Mouse (Mus musculus) gastrocnemius, adult 18-20 months (tissue): ENCODE results near the gene Slc22a22. TPM values are rescaled to one million over a fixed set of nuclear protein-coding genes. Genes with fewer than 3 reads are reported as not detected.
A peak's percentile ranks its signal among the peaks of the same experiment; 100 is the strongest.

ENCODE experiments used
- DNase-seq: peaks from one replicate; pipeline ENCODE4 v3.0.0; 2021; ENCODE audit warnings: low spot score
- long read RNA-seq, 2 experiments: library from polyadenylated mRNA; stranded (forward); transcript quantifications; one replicate each; pipeline ENCODE4 v2.0.0; 2021
- total RNA-seq, 2 experiments: library from RNA; stranded (reverse); gene quantifications; 2 replicates each; pipeline ENCODE4 v1.2.3; 2021

Slc22a22 gene
- total RNA-seq: not detected
- long read RNA-seq, experiment 1: 0 reads
- long read RNA-seq, experiment 2: 0 reads

DNA sequence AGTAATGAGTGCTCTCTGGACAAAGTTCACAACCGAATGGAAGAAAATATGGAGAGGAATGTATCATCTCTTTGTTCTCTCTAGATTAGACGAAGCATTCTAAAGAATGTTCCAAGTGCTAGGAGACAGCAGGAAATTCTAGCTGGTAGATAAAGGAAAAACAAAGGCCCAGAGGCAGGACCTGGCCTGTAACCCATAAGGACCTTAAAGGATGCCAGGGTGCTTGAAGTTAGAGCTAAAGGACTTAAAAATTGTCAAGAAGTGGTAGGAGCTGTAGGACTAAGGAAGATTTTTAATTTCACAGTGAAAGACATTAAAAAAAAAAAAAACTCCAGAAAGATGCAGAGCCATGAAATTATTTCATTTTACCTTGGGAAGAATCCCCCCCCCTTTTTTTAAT, at the start of gene Slc22a22:
Gene Slc22a22, minus strand, starts transcription at position 101 of the 400 bp plus-strand sequence.
- no peak for DNase-seq

- DNase-seq: no peak
These were observed 46.3 kb upstream of the Slc22a22 start for GRCm38 (mm10) chr15:57523510-57524298.

GRCm38 (mm10) chr15:57522160-57522559, 44.7 kb upstream of the Slc22a22 start:
- no peak for DNase-seq

GRCm38 (mm10) chr15:57509185-57510172, 32.1 kb upstream of the Slc22a22 start:
- no peak for DNase-seq

DNA sequence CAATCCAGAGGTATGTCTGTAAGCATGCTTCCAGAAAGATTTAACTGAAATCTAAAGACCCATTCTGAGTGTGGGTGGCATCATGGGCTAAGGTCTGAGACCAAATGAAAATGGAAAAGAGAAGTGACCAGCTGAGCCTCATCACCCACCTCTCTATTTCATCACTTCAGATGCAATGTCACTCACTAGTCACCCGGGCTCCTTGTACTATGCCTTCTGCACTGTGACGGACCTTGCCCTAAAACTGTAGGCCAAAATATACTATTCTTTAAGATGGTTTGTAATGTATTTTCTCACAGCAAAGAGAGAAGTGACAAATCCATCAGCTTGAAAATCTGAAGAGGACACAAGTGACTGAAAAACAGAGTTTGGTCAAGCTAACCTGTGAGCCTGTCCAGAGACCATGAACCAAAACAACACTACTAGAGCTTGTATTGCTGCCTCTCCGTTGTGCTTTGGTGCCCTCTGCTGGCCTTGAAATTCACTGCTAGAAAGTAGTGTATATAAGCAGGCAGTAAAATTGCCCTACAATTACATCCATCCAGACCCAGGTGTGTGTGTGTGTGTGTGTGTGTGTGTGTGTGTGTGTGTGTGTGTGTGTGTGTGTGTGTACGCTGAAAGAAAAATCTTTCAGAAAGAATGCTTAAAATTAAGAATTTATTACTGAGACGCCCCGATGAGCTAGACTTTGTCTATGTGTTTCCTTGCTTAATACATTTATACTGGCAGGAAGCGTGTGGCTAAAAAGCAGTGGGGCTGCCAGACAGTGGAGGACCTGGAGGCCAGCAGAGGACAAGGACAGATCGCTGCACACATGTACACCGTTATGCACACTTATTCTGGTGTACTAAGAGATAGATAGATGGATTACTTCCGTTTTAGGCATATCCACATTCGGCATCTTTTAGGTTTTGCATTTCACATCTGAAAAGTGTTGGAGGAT, 31.1 kb upstream of the Slc22a22 start:
- peak; percentile 74 for DNase-seq

DNA sequence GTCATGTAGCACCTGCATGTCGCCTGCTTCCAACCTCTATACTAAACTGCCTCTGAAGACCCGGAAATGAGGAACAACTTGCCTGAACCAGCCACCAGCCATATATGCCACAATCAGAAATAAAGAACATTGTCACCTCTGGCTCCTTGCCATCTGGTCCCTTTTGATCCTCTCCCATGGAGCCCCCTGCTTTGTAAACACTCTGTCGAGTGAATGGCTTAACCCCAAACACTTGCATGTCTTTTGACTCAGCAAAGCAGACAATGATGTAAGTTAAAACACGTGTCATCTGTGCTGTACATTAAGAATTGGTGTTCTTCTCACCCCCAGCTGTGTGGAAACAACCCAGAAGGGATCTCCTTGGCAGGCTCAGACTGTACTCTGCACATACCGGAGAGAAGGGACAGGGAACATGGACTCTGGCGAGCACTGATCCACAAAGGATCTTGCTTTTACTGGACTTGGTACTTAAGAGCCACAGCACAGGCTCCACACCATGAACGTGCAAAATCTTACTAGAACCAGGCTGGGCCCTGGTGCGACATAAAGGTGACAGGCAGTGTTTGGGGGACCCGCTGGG, 26.8 kb upstream of the Slc22a22 start:
- no peak for DNase-seq

DNA sequence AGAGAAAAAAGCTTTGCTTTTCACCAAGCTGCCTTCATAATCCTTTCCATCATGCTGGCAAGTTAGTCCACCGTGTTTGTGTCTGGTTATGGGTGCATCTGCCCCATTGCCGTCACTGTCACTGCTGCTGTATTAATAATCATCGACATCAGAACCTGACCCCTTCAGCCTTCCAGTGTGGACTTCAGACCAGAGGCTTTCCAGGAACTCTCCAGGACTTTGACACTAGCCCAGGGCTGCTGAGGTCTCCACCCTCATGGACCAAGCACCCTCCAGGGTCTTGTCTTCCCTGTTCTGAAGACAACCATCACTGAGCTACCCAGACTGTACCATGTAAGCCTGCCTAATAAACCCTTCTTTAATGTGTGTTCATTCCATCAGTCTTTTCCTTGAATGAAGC, 26.2 kb upstream of the Slc22a22 start:
- DNase-seq: no peak

GRCm38 (mm10) chr15:57501559-57501958, 24.1 kb upstream of the Slc22a22 start:
- no peak for DNase-seq

- no peak for DNase-seq
These were observed 18.7 kb upstream of the Slc22a22 start for GRCm38 (mm10) chr15:57496106-57496505.

DNA sequence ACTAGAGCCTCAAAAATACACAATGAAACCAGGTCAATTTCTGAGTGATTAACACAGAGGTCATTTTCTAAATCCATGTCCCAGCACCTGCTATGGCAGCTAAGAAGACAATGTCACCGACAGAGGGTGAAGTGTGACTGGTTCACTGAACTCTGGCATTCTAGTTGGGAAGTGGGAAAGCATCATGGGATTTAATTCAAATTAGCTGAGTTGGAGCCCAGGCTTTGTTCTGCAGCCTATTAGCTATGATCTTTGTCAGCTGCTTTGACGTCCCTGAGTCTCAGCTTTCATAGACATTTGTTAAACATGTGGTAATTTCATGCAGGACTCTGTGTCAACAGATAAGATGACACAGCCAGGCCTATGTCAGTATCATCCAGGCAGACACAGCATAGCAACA, 5.1 kb upstream of the Slc22a22 start:
- DNase-seq: no peak

GRCm38 (mm10) chr15:57471648-57472047, 5.8 kb downstream of the Slc22a22 start:
- no peak for DNase-seq

- no peak for DNase-seq
These were observed 11.4 kb downstream of the Slc22a22 start for GRCm38 (mm10) chr15:57465996-57466395.

GRCm38 (mm10) chr15:57465061-57465460, 12.4 kb downstream of the Slc22a22 start:
- DNase-seq: peak; percentile 11

- DNase-seq: no peak
These were observed 13.4 kb downstream of the Slc22a22 start for GRCm38 (mm10) chr15:57464066-57464465.

DNA sequence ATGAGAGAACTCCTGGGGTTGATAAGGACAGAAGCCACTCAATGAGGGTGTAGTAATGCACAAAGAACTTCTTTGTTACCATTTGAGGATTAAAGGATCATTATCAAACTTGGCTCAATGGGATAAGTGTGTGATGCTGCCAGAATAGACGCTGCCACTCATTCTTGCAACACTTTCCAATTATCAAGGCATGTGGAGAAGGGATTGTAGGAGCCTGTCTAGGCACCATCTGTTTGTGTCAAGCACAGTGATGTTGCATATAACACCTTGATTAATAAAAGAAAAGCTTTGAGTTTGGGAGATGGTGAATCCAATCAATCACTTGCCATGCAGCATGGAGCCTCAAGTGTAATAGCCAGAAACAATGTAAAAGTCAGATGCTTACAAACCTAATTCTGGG, 16.1 kb downstream of the Slc22a22 start:
- DNase-seq: no peak

DNA sequence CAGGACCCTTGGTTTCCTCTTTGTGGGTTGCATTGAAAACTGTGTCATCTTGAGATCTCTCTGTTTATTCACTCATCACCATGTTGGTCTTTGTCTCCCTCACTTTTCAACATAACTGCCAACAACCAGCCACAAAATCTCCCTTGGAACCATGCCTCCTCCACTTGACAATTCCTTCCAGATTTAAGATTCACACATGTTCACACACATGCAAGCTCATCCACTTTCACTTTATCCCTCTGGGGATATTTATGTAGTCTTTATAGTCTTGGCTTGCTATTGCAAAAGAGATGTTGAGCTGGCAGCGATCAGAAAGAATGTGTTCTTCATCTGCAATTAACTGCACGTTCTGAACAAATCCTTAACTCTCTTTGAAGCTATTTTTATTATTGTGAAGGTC, 20.1 kb downstream of the Slc22a22 start:
- DNase-seq: no peak

GRCm38 (mm10) chr15:57434710-57435404, 42.6 kb downstream of the Slc22a22 start:
- DNase-seq: no peak

GRCm38 (mm10) chr15:57408498-57408897, 68.9 kb downstream of the Slc22a22 start:
- DNase-seq: no peak

DNA sequence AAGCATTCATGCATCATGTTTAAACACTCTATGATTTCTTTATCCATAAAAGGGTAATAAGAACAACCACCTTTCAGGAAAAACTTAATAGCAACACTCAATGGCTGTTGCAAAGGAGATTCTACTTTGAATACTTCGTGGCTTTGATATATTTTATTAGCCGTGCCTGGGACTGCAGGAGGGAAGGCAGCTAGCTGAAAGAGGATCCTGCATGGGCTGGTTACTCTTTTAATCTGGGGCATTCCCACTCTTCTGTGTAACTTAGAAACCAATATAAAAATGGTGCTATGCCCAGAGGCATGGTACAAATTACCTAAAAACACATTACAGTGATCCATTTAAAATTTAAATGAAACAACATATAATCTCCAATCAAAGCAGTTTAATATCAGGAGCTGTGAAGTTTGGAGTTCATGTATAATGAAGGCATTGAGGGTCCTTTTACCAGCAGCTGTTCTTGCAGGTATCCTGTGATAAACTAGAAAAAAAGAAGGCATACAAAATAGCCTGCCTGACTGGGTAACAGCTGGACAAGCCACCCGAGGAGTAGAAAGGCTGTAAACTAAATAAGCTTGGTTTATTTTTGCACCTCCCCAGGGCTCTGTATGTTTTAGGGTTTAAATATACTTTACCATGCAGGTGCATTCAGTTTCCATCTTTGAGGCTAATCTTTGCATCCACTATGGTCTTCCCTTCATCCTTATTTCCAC, 78.8 kb downstream of the Slc22a22 start:
- DNase-seq: no peak
